Mouse (Mus musculus) E14TG2a.4 (cell line): ENCODE measurements around the gene Stoml1.

Source experiments
- H3K27me3 ChIP-seq: 2 replicates; pipeline ENCODE4 v1.6.1; 2014; ENCODE audit warnings: low read length, control low read depth; ENCODE audit not compliant: insufficient read depth
- H3K36me3 ChIP-seq: 2 replicates; pipeline ENCODE4 v1.6.1; 2014; ENCODE audit warnings: low read length, control low read depth; ENCODE audit not compliant: insufficient read depth
- H3K4me1 ChIP-seq: replicated peaks from 2 replicates; pipeline ENCODE4 v1.6.1; 2014; ENCODE audit warnings: low read depth, low read length, control low read depth
- H3K4me3 ChIP-seq: replicated peaks from 2 replicates; pipeline ENCODE4 v1.5.1; 2014; ENCODE audit warnings: mild to moderate bottlenecking, low read length
- H3K9me3 ChIP-seq: 2 replicates; pipeline ENCODE4 v1.6.1; 2014; ENCODE audit warnings: low read length, control low read depth
- CTCF ChIP-seq: conservative IDR thresholded peaks from 2 replicates; pipeline ENCODE4 v1.5.1; 2014; ENCODE audit warnings: low read length
- NANOG ChIP-seq: IDR thresholded peaks from 2 replicates; pipeline ENCODE4 v1.6.1; 2014; ENCODE audit warnings: borderline replicate concordance, low read length, mixed read lengths
- POU5F1 ChIP-seq: IDR thresholded peaks from 2 replicates; pipeline ENCODE4 v1.6.1; 2014; ENCODE audit warnings: low read length, borderline replicate concordance

Gene Stoml1

DNA sequence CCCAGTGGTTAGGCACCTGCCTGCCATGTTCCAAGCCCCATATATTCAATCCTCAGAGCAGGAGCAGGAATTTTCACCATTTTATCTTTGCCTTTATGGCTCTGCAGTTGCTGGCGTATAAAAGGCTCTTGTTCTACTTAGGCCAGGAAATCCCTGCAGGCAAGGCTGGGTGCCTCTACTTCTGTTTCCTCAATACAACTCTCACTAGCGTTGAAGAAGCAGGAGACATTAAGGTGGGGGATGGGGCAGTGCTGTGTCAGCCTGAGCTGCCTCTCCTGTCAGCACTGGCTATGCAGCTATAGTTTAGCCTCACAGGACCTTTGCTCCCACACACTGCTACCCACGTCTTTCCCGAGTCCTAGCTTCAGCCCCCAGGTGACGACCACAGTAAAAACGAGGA, 21.2 kb upstream of the Stoml1 start:
- H3K36me3 ChIP-seq, result peaks cover 93% of the 10 kb centered on the region
- H3K4me1 ChIP-seq, result peaks cover 74% of the 10 kb centered on the region
- no peaks in the 10 kb centered on the region for H3K9me3 ChIP-seq
- no peak overlapping the region for H3K4me3 ChIP-seq
- no peaks in the 10 kb centered on the region for H3K27me3 ChIP-seq
- TF ChIP-seq CTCF (no peak), POU5F1 (no peak), NANOG (no peak)

- peaks cover 74% of the 10 kb centered on the region for H3K4me1 ChIP-seq
- no peaks in the 10 kb centered on the region for H3K9me3 ChIP-seq
- H3K36me3 ChIP-seq, result peaks cover 91% of the 10 kb centered on the region
- no peaks in the 10 kb centered on the region for H3K27me3 ChIP-seq
- H3K4me3 ChIP-seq, result no peak overlapping the region
- TF ChIP-seq NANOG (no peak), CTCF (no peak), POU5F1 (no peak)
Observed at GRCm38 (mm10) chr9:58232374-58232773, 20.6 kb upstream of the Stoml1 start.

DNA sequence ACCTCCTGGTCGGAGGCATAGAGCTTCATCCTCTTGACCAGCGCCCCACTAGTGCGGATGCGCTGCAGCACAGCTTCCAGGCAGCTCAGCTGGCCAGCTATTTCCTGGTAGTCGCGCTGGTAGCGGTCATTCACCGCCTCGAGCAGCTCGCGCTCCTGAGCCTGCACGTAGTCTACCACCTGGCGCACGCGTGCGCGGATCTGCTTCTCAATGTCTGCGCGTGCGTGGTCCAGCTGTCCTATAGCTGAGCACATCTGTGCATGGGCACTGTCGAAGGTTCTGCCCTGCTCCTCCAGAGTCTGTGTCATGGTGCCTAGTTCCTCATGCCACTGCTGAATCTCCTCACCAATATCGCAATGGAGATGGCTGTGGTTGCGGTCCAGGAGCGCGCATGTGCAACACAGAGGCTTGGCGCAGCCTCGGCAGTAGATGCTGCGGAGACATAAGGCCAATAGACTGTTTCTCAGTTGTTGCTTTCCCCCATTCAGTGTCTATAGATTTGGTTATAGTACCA, 18.4 kb upstream of the Stoml1 start:
- H3K4me3 ChIP-seq, result peak overlapping the region; percentile 69
- no peaks in the 10 kb centered on the region for H3K27me3 ChIP-seq
- H3K4me1 ChIP-seq, result peaks cover 71% of the 10 kb centered on the region
- H3K9me3 ChIP-seq, result no peaks in the 10 kb centered on the region
- TF ChIP-seq POU5F1, result no peak
- no peak for TF ChIP-seq NANOG
- no peak for TF ChIP-seq CTCF
- peaks cover 83% of the 10 kb centered on the region for H3K36me3 ChIP-seq

GRCm38 (mm10) chr9:58241780-58242485, 11.0 kb upstream of the Stoml1 start:
- Histone ChIP-seq H3K4me1 (peaks cover 88% of the 10 kb centered on the region), H3K9me3 (no peaks in the 10 kb centered on the region), H3K4me3 (peak overlapping the region; percentile 95), H3K36me3 (peaks cover 85% of the 10 kb centered on the region), H3K27me3 (no peaks in the 10 kb centered on the region)
- TF ChIP-seq NANOG (peak; percentile 60; the same call in 1 of the 2 replicates), CTCF (no peak), POU5F1 (no peak)

GRCm38 (mm10) chr9:58242696-58243095, 10.3 kb upstream of the Stoml1 start:
- H3K9me3 ChIP-seq, result no peaks in the 10 kb centered on the region
- peak overlapping the region; percentile 95 for H3K4me3 ChIP-seq
- peaks cover 82% of the 10 kb centered on the region for H3K36me3 ChIP-seq
- TF ChIP-seq NANOG (no peak), POU5F1 (no peak), CTCF (no peak)
- peaks cover 81% of the 10 kb centered on the region for H3K4me1 ChIP-seq
- no peaks in the 10 kb centered on the region for H3K27me3 ChIP-seq

- no peaks in the 10 kb centered on the region for H3K27me3 ChIP-seq
- peak overlapping the region; percentile 95 for H3K4me3 ChIP-seq
- H3K36me3 ChIP-seq, result peaks cover 78% of the 10 kb centered on the region
- no peak for TF ChIP-seq NANOG
- H3K4me1 ChIP-seq, result peaks cover 80% of the 10 kb centered on the region
- H3K9me3 ChIP-seq, result no peaks in the 10 kb centered on the region
Observed at GRCm38 (mm10) chr9:58243696-58244095, 9.3 kb upstream of the Stoml1 start.

DNA sequence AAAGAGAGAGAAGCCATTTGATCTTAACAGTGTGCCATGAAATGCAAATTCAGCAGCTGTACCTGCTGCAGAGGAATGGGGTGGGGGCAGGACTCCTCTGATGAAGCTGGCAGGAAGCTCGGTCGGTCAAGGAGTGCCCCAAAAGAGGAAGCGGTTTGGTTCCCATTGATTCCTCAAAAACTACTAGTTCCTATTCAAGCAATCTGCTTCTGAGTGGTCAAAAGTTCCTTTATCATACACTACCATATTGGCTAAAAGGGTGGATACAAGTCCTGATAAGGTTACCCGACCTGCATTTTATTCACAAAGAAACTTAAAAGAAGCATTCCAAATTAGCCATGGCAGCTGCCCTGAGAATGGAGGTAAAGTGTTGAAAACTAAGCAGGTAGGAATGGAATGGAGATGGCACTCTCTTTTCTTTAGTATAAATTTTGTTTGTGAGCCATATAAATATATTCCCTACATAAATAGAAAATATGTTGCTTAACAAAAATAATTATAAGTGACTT, 6.8 kb upstream of the Stoml1 start:
- H3K27me3 ChIP-seq, result no peaks in the 10 kb centered on the region

GRCm38 (mm10) chr9:58247064-58247759, 5.8 kb upstream of the Stoml1 start:
- peak overlapping the region; percentile 95 for H3K4me3 ChIP-seq
- TF ChIP-seq POU5F1, result no peak
- TF ChIP-seq CTCF, result peak; percentile 56
- no peaks in the 10 kb centered on the region for H3K27me3 ChIP-seq
- H3K36me3 ChIP-seq, result peaks cover 49% of the 10 kb centered on the region
- no peaks in the 10 kb centered on the region for H3K9me3 ChIP-seq
- H3K4me1 ChIP-seq, result peaks cover 73% of the 10 kb centered on the region

More for the DNA sequence above, 6.8 kb upstream of the Stoml1 start:
- peak overlapping the region; percentile 95 for H3K4me3 ChIP-seq
- peaks cover 56% of the 10 kb centered on the region for H3K36me3 ChIP-seq
- peaks cover 73% of the 10 kb centered on the region for H3K4me1 ChIP-seq
- no peaks in the 10 kb centered on the region for H3K9me3 ChIP-seq
- TF ChIP-seq CTCF (no peak), POU5F1 (no peak), NANOG (no peak)
